Mouse (Mus musculus) c-Kit-negative CD71-positive TER-119-positive erythroid progenitor cells, embryonic 14.5 days (primary cell): ENCODE measurements around the gene Slc39a11.

Source experiments
- DNase-seq: peaks from one replicate; pipeline ENCODE4 v3.0.0-alpha.2; 2013; ENCODE audit warnings: low read depth, low spot score

Slc39a11 gene

DNA sequence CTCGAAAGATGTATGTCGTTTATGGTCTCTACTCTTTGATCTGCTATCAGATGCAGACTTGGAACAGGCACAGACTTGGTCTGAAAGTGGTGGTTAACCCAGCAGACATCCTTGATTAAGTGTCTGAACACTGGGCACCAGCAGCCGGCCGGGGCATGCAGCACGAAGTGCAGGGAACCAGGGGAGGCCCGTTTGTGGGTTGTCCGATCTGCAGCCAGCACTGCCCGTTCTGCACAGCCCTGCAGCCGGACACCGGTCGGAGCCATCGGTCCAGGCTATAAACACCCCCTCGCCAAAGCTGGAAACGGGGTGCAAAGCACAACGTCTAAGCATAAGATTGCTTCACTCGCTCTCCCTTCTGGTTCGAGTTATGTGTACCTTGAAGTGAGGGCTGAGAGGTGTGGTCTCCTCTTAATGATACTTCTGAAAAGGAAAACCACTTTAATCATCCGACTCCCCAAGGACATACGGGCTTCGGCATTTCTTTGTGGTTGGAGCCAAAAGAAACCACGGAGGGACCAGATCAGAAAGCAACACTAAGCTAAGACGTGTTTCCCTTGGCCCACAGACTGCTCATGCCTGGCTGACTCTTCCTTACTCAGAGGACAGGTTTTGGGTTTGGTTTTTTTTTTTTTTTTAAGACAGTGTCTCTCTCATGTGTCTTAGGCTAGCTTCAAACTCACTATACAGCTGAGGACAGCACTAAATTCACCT is 352.8 kb downstream of the Slc39a11 start:
- no peak for DNase-seq

- DNase-seq, result no peak
Measured at GRCm38 (mm10) chr11:113296162-113296561, 353.7 kb downstream of the Slc39a11 start.

GRCm38 (mm10) chr11:113294518-113294917 is 355.4 kb downstream of the Slc39a11 start:
- DNase-seq, result no peak

DNA sequence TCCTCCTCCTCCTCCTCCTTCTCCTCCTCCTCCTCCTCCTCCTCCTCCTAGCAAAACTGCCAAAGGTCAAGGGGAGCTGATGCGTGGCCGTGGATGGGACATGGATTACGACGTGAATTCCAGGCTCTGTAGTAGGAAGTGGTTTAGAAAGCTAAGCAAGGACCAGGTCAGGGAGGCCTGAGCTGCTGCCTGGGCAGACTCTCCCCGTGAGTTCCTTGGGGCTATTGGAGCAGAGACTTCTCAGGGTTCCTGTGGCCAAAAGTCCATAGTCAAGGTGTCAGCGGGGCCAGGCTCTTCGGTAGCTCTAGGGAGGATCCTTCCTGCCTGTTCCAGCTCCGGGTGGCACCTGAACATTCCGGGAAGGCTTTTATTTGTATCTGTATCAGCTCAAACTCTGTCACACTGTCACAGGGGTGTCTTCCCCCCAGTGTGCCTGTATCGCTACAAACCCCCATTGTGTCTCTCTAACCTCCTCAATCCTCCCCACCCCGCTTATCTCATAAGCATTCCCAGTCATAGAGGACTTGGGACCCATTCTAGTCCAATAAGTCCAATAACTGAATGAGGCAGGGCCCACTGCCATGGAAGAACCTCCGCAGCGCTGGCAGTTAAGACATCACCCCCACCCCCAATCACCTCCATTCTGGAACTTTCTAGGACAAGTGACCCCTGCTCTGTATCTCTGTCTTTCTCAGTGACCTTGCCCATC is 356.8 kb downstream of the Slc39a11 start:
- DNase-seq, result no peak

- DNase-seq, result no peak
Measured at GRCm38 (mm10) chr11:113291781-113292714, 357.8 kb downstream of the Slc39a11 start.

- no peak for DNase-seq
Measured at GRCm38 (mm10) chr11:113290911-113291310, 359.0 kb downstream of the Slc39a11 start.

DNA sequence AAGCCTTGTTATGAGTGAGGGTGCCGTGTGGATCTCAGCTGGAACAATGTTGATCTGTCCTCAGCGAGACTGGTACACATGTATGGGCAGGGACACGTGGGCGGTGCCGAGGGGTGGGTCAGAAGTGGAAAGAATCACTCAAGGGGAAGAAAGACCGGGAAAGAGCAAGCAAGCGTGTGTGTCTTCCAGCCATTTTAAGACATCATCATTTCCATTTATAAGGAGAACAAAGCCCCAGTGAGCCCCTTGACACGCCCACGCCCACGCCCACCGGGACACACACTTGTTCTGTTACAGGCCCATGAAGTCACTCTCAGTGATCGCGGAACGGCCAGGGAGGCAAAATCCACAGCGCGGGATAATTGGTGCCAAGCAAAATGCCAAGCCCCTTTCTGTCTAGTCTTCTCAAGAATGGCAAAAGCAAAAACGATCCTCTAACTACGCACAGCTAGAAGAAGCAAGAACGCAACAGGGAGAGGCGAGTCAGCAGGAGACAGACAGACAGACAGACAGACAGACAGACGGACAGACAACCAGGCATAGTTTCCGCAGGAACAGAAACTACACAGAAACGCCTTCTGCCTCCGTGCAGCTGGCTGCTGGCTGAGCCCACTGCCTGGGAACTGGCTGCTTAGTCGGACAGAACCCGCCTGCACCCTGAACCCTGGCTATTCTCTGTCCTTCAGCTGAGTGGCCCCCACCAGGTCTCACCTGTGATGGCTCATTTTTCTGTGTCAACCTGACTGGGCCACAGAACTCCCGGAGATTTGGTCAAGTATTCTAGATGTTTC is 364.7 kb downstream of the Slc39a11 start:
- DNase-seq, result no peak

DNA sequence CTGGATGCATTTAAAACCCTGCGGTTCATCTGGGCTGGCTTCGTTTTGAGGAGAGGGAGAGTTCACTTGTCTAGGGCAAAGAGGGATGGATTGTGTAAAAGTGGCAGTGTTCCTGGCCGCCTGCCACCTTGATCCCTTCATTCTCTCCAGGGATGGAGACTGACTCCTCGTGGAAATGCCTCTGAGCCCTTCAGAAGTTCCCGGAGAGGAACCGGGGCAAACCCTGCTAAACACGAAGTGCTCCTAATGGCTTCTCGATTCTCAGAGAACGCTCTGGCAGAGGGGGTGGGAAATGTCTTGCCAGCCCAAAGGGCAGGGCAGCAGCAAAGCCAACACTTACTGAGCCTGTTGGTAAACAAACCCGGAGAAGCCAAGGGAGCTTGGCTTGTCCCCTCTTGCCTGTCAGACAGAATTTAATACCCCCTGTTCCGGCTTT is 366.5 kb downstream of the Slc39a11 start:
- no peak for DNase-seq

DNA sequence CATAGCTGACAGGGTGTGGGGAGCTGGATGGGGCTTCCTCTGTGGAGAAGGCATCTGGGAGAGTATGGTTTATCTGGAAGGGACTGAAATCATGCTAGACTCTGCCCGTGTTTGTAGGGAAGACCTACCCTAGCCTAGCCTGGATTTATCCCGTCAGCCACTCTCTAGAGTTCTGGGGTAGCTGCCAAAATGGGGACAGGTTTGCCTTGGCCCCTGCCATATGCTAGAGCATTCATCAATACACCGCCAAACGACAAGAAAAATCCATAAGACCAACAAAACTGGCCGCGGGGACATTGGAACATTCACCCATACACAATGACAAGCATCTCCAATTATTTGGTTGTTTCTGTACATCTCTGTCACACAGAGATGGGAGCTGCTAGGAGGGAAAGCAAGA is 371.6 kb downstream of the Slc39a11 start:
- no peak for DNase-seq

- DNase-seq, result no peak
Measured at GRCm38 (mm10) chr11:113277034-113277612, 372.8 kb downstream of the Slc39a11 start.

DNA sequence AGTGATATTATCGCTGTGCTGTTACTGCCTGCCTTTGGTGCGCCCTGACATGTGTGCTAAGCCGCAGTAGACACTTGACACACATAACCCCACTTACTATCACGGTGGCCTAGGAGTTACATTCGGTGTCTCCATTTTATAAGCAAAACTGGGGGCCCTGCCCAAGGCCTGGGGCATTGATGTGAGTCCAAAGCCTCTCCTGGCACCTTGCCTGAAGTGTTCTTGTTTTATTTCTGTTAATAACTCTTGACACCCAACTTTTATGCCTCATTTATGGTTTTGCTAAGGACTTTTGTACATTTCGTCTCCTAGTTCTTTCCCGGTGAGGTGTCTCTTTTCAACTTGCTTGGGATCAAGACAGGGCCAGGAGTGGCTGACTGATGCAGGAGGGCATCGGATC is 373.4 kb downstream of the Slc39a11 start:
- DNase-seq, result no peak

DNA sequence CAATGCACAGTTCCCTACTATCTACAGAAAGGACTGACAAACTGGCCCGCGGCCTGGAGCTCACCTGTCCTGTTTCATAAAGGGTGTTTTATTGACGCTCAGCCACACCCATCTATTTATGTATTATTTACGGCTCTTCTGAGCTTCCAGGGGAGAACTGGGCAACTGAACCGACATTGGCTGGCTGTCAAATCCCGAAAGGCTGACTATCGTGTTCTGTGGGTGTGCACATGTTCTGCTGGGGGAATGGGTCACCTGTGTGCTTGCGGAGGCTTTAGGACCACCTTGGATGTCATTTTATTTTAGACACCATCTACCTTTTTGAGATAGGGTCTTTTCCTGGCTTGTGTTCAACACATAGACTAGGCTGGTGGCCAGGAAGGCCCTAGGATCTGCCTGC is 375.8 kb downstream of the Slc39a11 start:
- no peak for DNase-seq

GRCm38 (mm10) chr11:113271857-113272256 is 378.0 kb downstream of the Slc39a11 start:
- no peak for DNase-seq

DNA sequence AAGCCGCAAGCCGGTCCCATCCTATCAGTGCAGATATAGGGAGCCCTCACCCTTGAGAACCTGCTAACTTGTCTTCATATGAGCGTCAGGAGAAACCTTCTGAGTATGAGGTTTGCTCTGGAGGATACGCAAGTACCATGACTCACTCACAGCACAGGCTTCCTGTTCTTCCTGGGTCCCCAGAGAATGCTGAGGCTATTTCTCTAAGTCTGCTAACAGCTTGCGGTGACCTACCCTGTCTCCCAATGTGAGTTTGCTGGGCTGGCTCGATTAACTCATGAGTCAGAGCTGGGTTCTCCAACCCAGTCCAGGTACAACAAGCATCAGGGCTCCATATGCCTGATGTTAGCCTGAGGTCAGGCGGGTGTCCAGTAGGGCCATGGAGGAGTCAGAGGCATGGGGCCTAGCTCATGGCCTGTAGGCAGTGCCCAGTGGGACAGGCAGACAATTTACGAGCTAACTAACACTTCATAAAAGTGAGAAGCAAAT is 381.0 kb downstream of the Slc39a11 start:
- no peak for DNase-seq

- DNase-seq, result no peak
Measured at GRCm38 (mm10) chr11:113267516-113268230, 382.2 kb downstream of the Slc39a11 start.

DNA sequence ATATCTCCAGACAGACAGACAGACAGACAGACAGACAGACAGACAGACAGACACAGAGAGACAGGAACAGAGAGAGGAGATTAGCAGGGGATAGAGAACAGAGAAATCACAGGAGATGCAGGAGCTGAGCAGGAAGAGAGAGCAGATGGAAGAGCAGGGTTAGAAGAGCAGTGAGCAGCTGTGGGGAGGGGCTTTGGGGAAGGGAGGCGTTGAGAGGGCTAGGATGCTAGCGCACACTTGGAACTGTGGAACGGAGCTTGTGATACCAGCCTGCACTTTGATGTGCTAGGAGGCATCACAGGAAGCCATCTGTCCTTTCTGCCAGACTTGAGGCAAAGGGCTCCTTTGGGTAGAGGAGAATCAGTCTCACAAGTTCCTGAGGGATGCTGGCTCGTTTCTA is 383.2 kb downstream of the Slc39a11 start:
- no peak for DNase-seq

GRCm38 (mm10) chr11:113265567-113265966 is 384.3 kb downstream of the Slc39a11 start:
- DNase-seq, result no peak

GRCm38 (mm10) chr11:113263971-113264370 is 385.9 kb downstream of the Slc39a11 start:
- no peak for DNase-seq

GRCm38 (mm10) chr11:113262062-113262461 is 387.8 kb downstream of the Slc39a11 start:
- no peak for DNase-seq

DNA sequence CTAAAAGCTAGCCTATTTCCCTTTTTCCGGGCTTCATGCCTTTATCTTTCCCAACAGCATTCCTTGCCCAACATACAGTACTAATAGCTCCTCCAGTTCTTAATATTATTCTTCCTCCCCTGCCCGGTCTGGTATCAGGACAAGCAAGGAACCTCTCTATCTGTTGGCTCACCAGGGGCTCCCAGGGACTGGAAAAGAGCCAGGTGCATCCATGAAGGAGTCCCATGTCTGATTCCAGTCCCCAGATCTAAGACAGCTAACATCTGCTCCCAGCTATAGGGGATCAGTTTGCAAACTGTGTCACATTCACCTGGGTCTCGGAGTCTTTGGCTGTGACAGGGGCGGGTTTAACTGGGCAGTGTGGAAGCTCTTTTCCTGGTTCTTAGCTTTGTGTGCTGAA is 388.5 kb downstream of the Slc39a11 start:
- DNase-seq, result no peak
